Comparison of ENCODE assay signal across 15 mouse cellular contexts in genomic region chr19:47452682-47453081, GRCm38 (mm10). TPM values are rescaled to one million over a fixed set of nuclear protein-coding genes. Genes with fewer than 3 reads are reported as not detected.
DNase-seq lines count a peak whose midpoint lies in the region; ATAC-seq lines count a peak whose summit lies in the region.
"Had no signal": no experiment of that assay in that cellular context is flagged by ENCODE, and none has a peak within 500 bp of the region (broad histone marks: within the 10 kb centered on the region; RNA-seq: fewer than 3 reads in every experiment).

No protein-coding gene starts in this region.

- H3K27ac ChIP-seq in hindbrain, embryonic 13.5 days = no peak overlapping the region

- 0 out of 2 replicates have a peak, but pooled peaks cover 4% of the 10 kb centered on the region for H3K27me3 ChIP-seq in hindbrain, embryonic 13.5 days

- intact Hi-C loops in heart, postnatal 10 days (cut with DNase I) = no loop called here

- DNase-seq in adrenal gland, postnatal 14 days = peak; percentile 40
- no peak for DNase-seq in adrenal gland, postnatal 25 days
- DNase-seq in heart, adult 11 months = peak; percentile 99
- DNase-seq in heart, postnatal 10 days = peak; percentile 86 to 90
- peak; percentile 72 for DNase-seq in kidney, postnatal 14 days
- no peak for DNase-seq in layer of hippocampus, adult 18-20 months (ENCODE audit: low spot score in 2 of 2)
- DNase-seq in cerebellum, postnatal 14 days = no peak
- DNase-seq: cerebellum, adult 11-12 months; left cerebral cortex, postnatal 4 days; lung, embryonic 14.5 days; thymus, adult 2 months had no signal

- no peak overlapping the region for H3K4me2 ChIP-seq in hindbrain, embryonic 13.5 days
- H3K4me2 ChIP-seq: lung, embryonic 14.5 days had no signal

- H3K9ac ChIP-seq in hindbrain, embryonic 13.5 days = no peak overlapping the region
- H3K9ac ChIP-seq: lung, embryonic 14.5 days had no signal

- H3K9me3 ChIP-seq in hindbrain, embryonic 13.5 days = no peaks in the 10 kb centered on the region
- H3K9me3 ChIP-seq: G1E; hindbrain, embryonic 10.5 days had no signal

- WGBS in hindbrain, embryonic 13.5 days = 89% methylated on average over 10 of the region's 10 CpGs

- no peak overlapping the region for H3K4me3 ChIP-seq in hindbrain, embryonic 13.5 days
- H3K4me3 ChIP-seq: hindbrain, embryonic 10.5 days had no signal

- no peak for ATAC-seq in hindbrain, embryonic 13.5 days (ENCODE audit: low FRiP score)
- ATAC-seq: midbrain, embryonic 16.5 days had no signal

- H3K4me1 ChIP-seq in hindbrain, embryonic 13.5 days (replicated peaks) = peaks cover 58% of the 10 kb centered on the region

- H3K36me3 ChIP-seq in hindbrain, embryonic 13.5 days = no peaks in the 10 kb centered on the region
- H3K36me3 ChIP-seq: G1E had no signal

RNA-seq across cellular contexts. Expression of gene Sh3pxd2a, which starts 11.5 kb away (rescaled TPM):
- total RNA-seq in adrenal gland, postnatal 14 days (2021) = 107 and 136 TPM in 2 replicates
- 36.2 and 41.6 TPM in 2 replicates for total RNA-seq in adrenal gland, postnatal 25 days (2021)
- total RNA-seq in heart, postnatal 10 days (2021) = 10 to 100 TPM; 87.9 to 93.7 TPM
- 10 to 100 TPM; 33.4 to 35.4 TPM for total RNA-seq in layer of hippocampus, adult 18-20 months (2021)
- 2.1 and 2.5 TPM in 2 replicates for polyA plus RNA-seq in hindbrain, embryonic 13.5 days (2015; fragmentation: Nextera tagmentation; extraction: Ambion mirVana)
- polyA plus RNA-seq: G1E had no signal

Comparison
In these comparisons a context has a peak if more than half of its experiments do, and no peak if none do; other contexts are left out.
1. DNase-seq: peak in adrenal gland, postnatal 14 days (single experiment), heart, adult 11 months (single experiment), heart, postnatal 10 days (2 of 2) and kidney, postnatal 14 days (single experiment); none in adrenal gland, postnatal 25 days (single experiment), layer of hippocampus, adult 18-20 months (0 of 2) and cerebellum, postnatal 14 days (0 of 2).